Mouse (Mus musculus) bone marrow, adult 2 months (tissue): ENCODE data around the gene Gpn3. TPM values are rescaled to one million over a fixed set of nuclear protein-coding genes. Genes with fewer than 3 reads are reported as not detected.
"Not testable (repeated sequence)": the region's sequence is repeated elsewhere in the genome, so short reads cannot be mapped to it uniquely, and the experiment has no call there.

ENCODE experiments used
- H3K27ac ChIP-seq: fragments of 200-500 bp; 2 replicates; pipeline ENCODE4 v1.5.1; 2012; ENCODE audit warnings: low read depth, mild to moderate bottlenecking, control low read depth, inconsistent platforms, low read length; ENCODE audit not compliant: control insufficient read depth, poor library complexity, insufficient read depth
- H3K4me1 ChIP-seq: fragments of 200-500 bp; 2 replicates; pipeline ENCODE4 v1.6.1; 2011; ENCODE audit warnings: low read length; ENCODE audit not compliant: control insufficient read depth, insufficient read depth
- H3K4me3 ChIP-seq: fragments of 200-500 bp; replicated peaks from 2 replicates; pipeline ENCODE3; 2011; ENCODE audit warnings: mild to moderate bottlenecking, low read depth, low read length, control low read depth; ENCODE audit not compliant: control insufficient read depth
- CTCF ChIP-seq: fragments of 200-500 bp; IDR thresholded peaks from 2 replicates; pipeline ENCODE4 v1.5.1; 2011; ENCODE audit warnings: low read length, control low read depth; ENCODE audit not compliant: control insufficient read depth, insufficient read depth
- POLR2A ChIP-seq: fragments of 200-500 bp; IDR thresholded peaks from 2 replicates; pipeline ENCODE4 v1.6.1; 2011; ENCODE audit warnings: low read depth, mild to moderate bottlenecking, control low read depth, low read length, borderline replicate concordance; ENCODE audit not compliant: control insufficient read depth
- WGBS: fragments of 180-500 bp; shearing (Covaris S2); methylation state at CpG from one replicate; pipeline ENCODE4 v1.1.7; 2018; 5-methylcytosine and 5-hydroxymethylcytosine counted together
- polyA plus RNA-seq: library from polyadenylated mRNA; stranded (reverse); fragments of >200 nt; gene quantifications from 2 replicates; pipeline ENCODE4 v1.2.4, GENCODE M21; 2011; ENCODE audit warnings: low replicate concordance; ENCODE audit not compliant: missing spikeins, insufficient read depth, insufficient read length

Gpn3 gene
- polyA plus RNA-seq, 1 experiment = 12.9 TPM

GRCm38 (mm10) chr5:122403362-122403761, 31.7 kb downstream of the Gpn3 start:
- no peak overlapping the region for H3K27ac ChIP-seq
- TF ChIP-seq POLR2A (no peak), CTCF (no peak)
- no peaks in the 10 kb centered on the region; the same call in 1 of the 2 replicates for H3K4me1 ChIP-seq
- H3K4me3 ChIP-seq = no peak overlapping the region
- 92% methylated on average over 12 of the region's 12 CpGs for WGBS

- Histone ChIP-seq H3K4me1 (no peaks in the 10 kb centered on the region; the same call in 1 of the 2 replicates), H3K4me3 (no peak overlapping the region), H3K27ac (no peak overlapping the region)
- 0 out of 2 replicates have a peak, but pooled peaks have one; percentile 13 for TF ChIP-seq POLR2A
- TF ChIP-seq CTCF = no peak
- 95% methylated on average over 10 of the region's 10 CpGs for WGBS
Observed at GRCm38 (mm10) chr5:122405537-122405936, 33.9 kb downstream of the Gpn3 start.

- Histone ChIP-seq H3K4me1 (no peaks in the 10 kb centered on the region), H3K27ac (no peak overlapping the region), H3K4me3 (no peak overlapping the region)
- TF ChIP-seq CTCF (no peak), POLR2A (no peak)
- WGBS = 89% methylated on average over 19 of the region's 19 CpGs
Observed at GRCm38 (mm10) chr5:122409692-122410645, 38.3 kb downstream of the Gpn3 start.

GRCm38 (mm10) chr5:122411892-122412291, 40.2 kb downstream of the Gpn3 start:
- WGBS = 87% methylated on average over 5 of the region's 5 CpGs
- no peak overlapping the region for H3K4me3 ChIP-seq
- no peak overlapping the region for H3K27ac ChIP-seq

GRCm38 (mm10) chr5:122412826-122413225, 41.1 kb downstream of the Gpn3 start:
- Histone ChIP-seq H3K4me3 (no peak overlapping the region), H3K4me1 (no peaks in the 10 kb centered on the region), H3K27ac (no peak overlapping the region)
- WGBS = 62% methylated on average over 6 of the region's 6 CpGs
- TF ChIP-seq CTCF (no peak), POLR2A (no peak)

More at GRCm38 (mm10) chr5:122411892-122412291, 40.2 kb downstream of the Gpn3 start:
- H3K4me1 ChIP-seq = no peaks in the 10 kb centered on the region
- TF ChIP-seq POLR2A (no peak), CTCF (no peak)

- 90% methylated on average over 5 of the region's 5 CpGs for WGBS
- Histone ChIP-seq H3K4me3 (no peak overlapping the region), H3K4me1 (no peaks in the 10 kb centered on the region), H3K27ac (no peak overlapping the region)
- TF ChIP-seq CTCF (no peak), POLR2A (no peak)
Observed at GRCm38 (mm10) chr5:122414351-122414750, 42.7 kb downstream of the Gpn3 start.

- no peak overlapping the region for H3K27ac ChIP-seq
- 77% methylated on average over 12 of the region's 12 CpGs for WGBS
- H3K4me1 ChIP-seq = no peaks in the 10 kb centered on the region
- TF ChIP-seq CTCF (no peak), POLR2A (no peak)
- no peak overlapping the region for H3K4me3 ChIP-seq
Observed at GRCm38 (mm10) chr5:122415465-122415864, 43.8 kb downstream of the Gpn3 start.

- not testable (repeated sequence) for H3K4me1 ChIP-seq
- WGBS = 65% methylated on average over 4 of the region's 4 CpGs
Observed at GRCm38 (mm10) chr5:122420676-122421075, 49.0 kb downstream of the Gpn3 start.

More at GRCm38 (mm10) chr5:122420676-122421075, 49.0 kb downstream of the Gpn3 start:
- not testable (repeated sequence) for H3K27ac ChIP-seq, H3K4me3 ChIP-seq
